Mouse (Mus musculus) kidney, embryonic 15.5 days (tissue): ENCODE results near the gene Tsku. TPM values are rescaled to one million over a fixed set of nuclear protein-coding genes. Genes with fewer than 3 reads are reported as not detected.

Source experiments
- polyA plus RNA-seq: library from polyadenylated mRNA; unstranded; fragments of >200 nt; fragmentation: Nextera tagmentation; extraction: Ambion mirVana; gene quantifications from 2 replicates; pipeline ENCODE4 v1.2.1, GENCODE M21; 2015

Tsku gene
- polyA plus RNA-seq, 1 experiment from 2014 or later = 10.0 TPM

Other genes with a start within 250 kb of the Tsku start
- gene Myo7a, start 241.8 kb downstream of the Tsku start, polyA plus RNA-seq = 14.4 and 15.4 TPM in 2 replicates
- gene Omp, start 215.8 kb downstream of the Tsku start, polyA plus RNA-seq = 0.39 and 0.60 TPM in 2 replicates
- 12.7 and 14.1 TPM in 2 replicates for gene Capn5, start 183.1 kb downstream of the Tsku start, polyA plus RNA-seq
- 0.06 TPM in 1 of 2 replicates, not detected in the other for gene B3gnt6, start 161.8 kb downstream of the Tsku start, polyA plus RNA-seq
- 24.0 and 29.6 TPM in 2 replicates for gene Acer3, start 40.1 kb downstream of the Tsku start, polyA plus RNA-seq
- gene Gucy2d, start 79.1 kb upstream of the Tsku start, polyA plus RNA-seq = 0.10 TPM in 1 of 2 replicates, not detected in the other
- gene Lrrc32, start 128.0 kb upstream of the Tsku start, polyA plus RNA-seq = 12.7 and 16.9 TPM in 2 replicates